Mouse (Mus musculus): ENCODE results near the gene Tnrc6b.

Tnrc6b gene

GRCm38 (mm10) chr15:80981176-80981575 is 270.1 kb downstream of the Tnrc6b start:
- no peak for DNase-seq

- no peak for DNase-seq
Observed at GRCm38 (mm10) chr15:80983264-80983663, 272.2 kb downstream of the Tnrc6b start.

GRCm38 (mm10) chr15:80988331-80988730 is 277.2 kb downstream of the Tnrc6b start:
- DNase-seq: no peak

GRCm38 (mm10) chr15:80989712-80990111 is 278.6 kb downstream of the Tnrc6b start:
- no peak for DNase-seq
